Mouse (Mus musculus) heart, embryonic 16.5 days (tissue): Measurements from ENCODE around the gene Klf16. TPM values are rescaled to one million over a fixed set of nuclear protein-coding genes. Genes with fewer than 3 reads are reported as not detected.

ENCODE experiments used
- ATAC-seq: fragments of 200-750 bp; cut with Nextera tagmentation; replicated peaks from 2 replicates; pipeline ENCODE4 v1.8.0; 2017; ENCODE audit warnings: moderate number of reproducible peaks; ENCODE audit not compliant: insufficient read depth, low FRiP score; ENCODE audit errors: extremely low read depth
- H3K27ac ChIP-seq: fragments of 300-500 bp; sonication (generic); 2 replicates; pipeline ENCODE4 v1.5.1; 2014; ENCODE audit warnings: mild to moderate bottlenecking, low read length, control low read depth, moderate library complexity
- H3K27me3 ChIP-seq: fragments of 300-500 bp; sonication (generic); 2 replicates; pipeline ENCODE4 v1.6.1; 2014; ENCODE audit warnings: low read length, mixed read lengths; ENCODE audit not compliant: control insufficient read depth, insufficient read depth
- H3K36me3 ChIP-seq: fragments of 300-500 bp; sonication (generic); 2 replicates; pipeline ENCODE4 v1.6.1; 2014; ENCODE audit not compliant: control insufficient read depth, insufficient read depth
- H3K4me1 ChIP-seq: fragments of 300-500 bp; sonication (generic); 2 replicates; pipeline ENCODE4 v1.6.1; 2014; ENCODE audit warnings: low read length, mixed read lengths; ENCODE audit not compliant: control insufficient read depth, insufficient read depth
- H3K4me2 ChIP-seq: fragments of 300-500 bp; sonication (generic); 2 replicates; pipeline ENCODE4 v1.6.1; 2014; ENCODE audit warnings: low read depth, mild to moderate bottlenecking, control low read depth, low read length
- H3K4me3 ChIP-seq: fragments of 300-500 bp; sonication (generic); 2 replicates; pipeline ENCODE4 v1.5.1; 2014; ENCODE audit warnings: mild to moderate bottlenecking, control low read depth, low read length
- H3K9ac ChIP-seq: fragments of 300-500 bp; sonication (generic); 2 replicates; pipeline ENCODE4 v1.6.1; 2014; ENCODE audit warnings: low read length, control low read depth
- H3K9me3 ChIP-seq: fragments of 300-500 bp; sonication (generic); replicated peaks from 2 replicates; pipeline ENCODE4 v1.6.1; 2016; ENCODE audit warnings: low read length; ENCODE audit not compliant: control insufficient read depth
- WGBS: fragments of 180-500 bp; shearing (Covaris S2); extraction: QIAGEN DNeasy Blood & Tissue Kit; methylation state at CpG from one replicate; pipeline ENCODE4 v1.1.7; 2014; 5-methylcytosine and 5-hydroxymethylcytosine counted together
- polyA plus RNA-seq: library from polyadenylated mRNA; unstranded; fragments of >200 nt; fragmentation: Nextera tagmentation; extraction: Ambion mirVana; gene quantifications from 2 replicates; pipeline ENCODE4 v1.2.1, GENCODE M21; 2015

The Klf16 gene
- polyA plus RNA-seq, 1 experiment from 2014 or later: 6.0 TPM

DNA sequence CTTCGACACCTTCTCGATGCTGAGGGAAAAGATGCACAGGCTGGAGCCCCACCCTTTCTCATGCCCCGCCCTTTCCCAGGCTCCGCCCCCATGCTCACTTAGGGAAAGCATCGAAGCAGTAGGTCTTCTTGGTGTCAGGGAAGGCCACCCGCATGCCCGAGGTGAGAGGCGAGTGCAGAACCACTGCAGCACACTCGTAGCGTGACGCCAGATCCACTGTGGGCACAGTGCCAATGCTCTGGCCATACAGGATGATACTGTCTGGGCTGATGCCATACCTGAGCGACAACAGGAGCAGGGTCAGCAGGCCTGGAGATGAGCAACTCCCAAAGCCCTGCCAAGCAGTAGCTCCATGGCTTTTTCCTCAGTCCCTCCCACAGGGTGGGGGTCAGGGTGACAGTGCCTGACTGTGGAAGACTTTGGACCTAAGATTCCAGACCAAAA, 6.9 kb upstream of the Klf16 start:
- Histone ChIP-seq H3K27ac (no peak overlapping the region), H3K9ac (no peak overlapping the region)

GRCm38 (mm10) chr10:80583047-80583446, 5.9 kb upstream of the Klf16 start:
- ATAC-seq: no peak
- H3K27ac ChIP-seq: no peak overlapping the region
- H3K4me1 ChIP-seq: peaks cover 28% of the 10 kb centered on the region
- no peaks in the 10 kb centered on the region for H3K9me3 ChIP-seq
- H3K27me3 ChIP-seq: no peaks in the 10 kb centered on the region
- H3K36me3 ChIP-seq: peaks cover 10% of the 10 kb centered on the region
- H3K9ac ChIP-seq: no peak overlapping the region; the same call in 1 of the 2 replicates
- no peak overlapping the region for H3K4me3 ChIP-seq
- WGBS: 87% methylated on average over 5 of the region's 5 CpGs
- no peak overlapping the region for H3K4me2 ChIP-seq

More for the DNA sequence above, 6.9 kb upstream of the Klf16 start:
- Histone ChIP-seq H3K4me1 (peaks cover 32% of the 10 kb centered on the region), H3K27me3 (no peaks in the 10 kb centered on the region), H3K4me3 (no peak overlapping the region), H3K4me2 (no peak overlapping the region), H3K36me3 (peaks cover 10% of the 10 kb centered on the region), H3K9me3 (no peaks in the 10 kb centered on the region)
- no peak for ATAC-seq
- 58% methylated on average over 12 of the region's 12 CpGs for WGBS

DNA sequence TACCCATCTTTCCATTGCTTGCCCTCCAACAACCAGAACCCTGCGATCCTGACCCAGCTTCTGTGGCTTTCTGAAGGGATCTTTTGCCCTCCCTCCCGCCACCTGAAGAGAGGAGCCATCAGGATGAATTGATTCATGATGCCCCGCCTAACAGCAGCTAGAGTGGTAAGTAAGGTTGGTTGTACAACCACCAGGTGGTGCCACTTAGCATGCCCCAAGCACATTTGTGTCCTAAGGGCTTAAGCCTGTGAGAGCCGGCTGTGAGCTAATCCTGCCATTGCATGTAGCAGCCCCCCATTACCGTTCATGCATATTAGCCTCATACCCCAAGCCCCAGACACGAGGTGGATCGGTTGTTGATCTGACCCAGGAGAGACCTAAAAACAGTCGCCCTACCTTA, 1.8 kb upstream of the Klf16 start:
- peak overlapping the region; percentile 81 for H3K4me2 ChIP-seq
- H3K9ac ChIP-seq: peak overlapping the region; percentile 56
- H3K4me3 ChIP-seq: peak overlapping the region; percentile 79
- WGBS: 9% methylated on average over 8 of the region's 8 CpGs
- no peaks in the 10 kb centered on the region for H3K27me3 ChIP-seq
- H3K36me3 ChIP-seq: peaks cover 5% of the 10 kb centered on the region
- H3K9me3 ChIP-seq: no peaks in the 10 kb centered on the region
- H3K27ac ChIP-seq: peak overlapping the region; percentile 89
- peaks cover 19% of the 10 kb centered on the region for H3K4me1 ChIP-seq
- no peak for ATAC-seq

- no peaks in the 10 kb centered on the region for H3K27me3 ChIP-seq
Observed at GRCm38 (mm10) chr10:80578131-80578750, 1.1 kb upstream of the Klf16 start.

DNA sequence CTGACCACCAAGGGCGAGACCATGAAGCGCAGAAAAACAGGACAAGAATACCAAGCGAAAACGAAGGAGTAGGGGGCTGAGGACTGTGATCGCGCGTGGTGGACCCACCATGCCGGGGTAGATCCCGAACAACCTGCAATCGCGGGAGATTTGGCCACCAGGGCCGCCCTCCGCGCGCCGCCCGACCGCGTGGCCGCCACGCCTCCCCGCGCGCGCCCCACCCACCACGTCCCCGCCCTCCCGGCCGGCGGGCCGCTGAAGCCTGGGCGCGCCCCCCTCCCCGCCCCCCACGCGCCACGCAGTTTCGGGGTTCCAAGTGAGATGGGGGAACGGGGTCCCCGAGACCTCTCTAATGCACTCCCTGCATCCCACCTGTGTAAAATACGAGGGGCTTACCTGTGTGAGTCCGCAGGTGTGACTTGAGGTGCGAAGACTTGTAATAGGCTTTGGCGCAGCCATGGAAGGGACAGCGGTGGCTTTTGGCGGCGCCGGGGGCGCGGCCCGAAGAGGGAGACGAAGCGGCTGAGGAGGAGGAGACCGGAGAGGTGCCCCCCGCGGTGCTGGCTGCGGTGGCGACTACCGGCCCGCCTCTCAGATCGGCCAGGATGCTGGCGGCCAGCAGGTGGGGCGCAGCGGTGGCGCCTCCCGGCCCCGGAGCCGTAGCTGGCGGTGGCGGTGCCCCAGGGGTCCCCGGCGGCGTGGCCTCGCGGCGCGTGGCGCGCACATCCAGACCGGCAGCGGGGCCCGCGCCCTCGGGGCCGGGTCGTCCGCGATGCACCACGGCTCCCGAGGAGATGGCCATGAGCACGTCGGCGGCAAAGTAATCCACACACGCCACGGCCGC, 548 bp downstream of the Klf16 start:
- Histone ChIP-seq H3K9me3 (no peaks in the 10 kb centered on the region), H3K4me2 (peak overlapping the region; percentile 81), H3K27me3 (no peaks in the 10 kb centered on the region), H3K4me3 (peak overlapping the region; percentile 79), H3K4me1 (peaks cover 31% of the 10 kb centered on the region), H3K9ac (peak overlapping the region; percentile 86), H3K27ac (peak overlapping the region; percentile 84), H3K36me3 (no peaks in the 10 kb centered on the region)
- ATAC-seq: 0 out of 2 replicates have a peak, but pooled peaks have one; percentile 0
- under 1% methylated on average over 93 of the region's 96 CpGs for WGBS

More at GRCm38 (mm10) chr10:80578131-80578750, 1.1 kb upstream of the Klf16 start:
- Histone ChIP-seq H3K4me3 (peak overlapping the region; percentile 79), H3K9ac (peak overlapping the region; percentile 50), H3K4me2 (peak overlapping the region; percentile 81), H3K27ac (peak overlapping the region; percentile 89), H3K4me1 (peaks cover 23% of the 10 kb centered on the region), H3K36me3 (no peaks in the 10 kb centered on the region), H3K9me3 (no peaks in the 10 kb centered on the region)
- WGBS: under 1% methylated on average over 29 of the region's 29 CpGs
- ATAC-seq: peak; percentile 24

GRCm38 (mm10) chr10:80575925-80576324, 1.2 kb downstream of the Klf16 start:
- ATAC-seq: no peak
- H3K4me2 ChIP-seq: peak overlapping the region; percentile 81
- H3K27me3 ChIP-seq: no peaks in the 10 kb centered on the region
- WGBS: 13% methylated on average over 17 of the region's 17 CpGs
- H3K4me1 ChIP-seq: peaks cover 38% of the 10 kb centered on the region
- no peak overlapping the region for H3K27ac ChIP-seq
- no peaks in the 10 kb centered on the region for H3K36me3 ChIP-seq
- no peaks in the 10 kb centered on the region for H3K9me3 ChIP-seq
- peak overlapping the region; percentile 79 for H3K4me3 ChIP-seq
- H3K9ac ChIP-seq: peak overlapping the region; percentile 86

DNA sequence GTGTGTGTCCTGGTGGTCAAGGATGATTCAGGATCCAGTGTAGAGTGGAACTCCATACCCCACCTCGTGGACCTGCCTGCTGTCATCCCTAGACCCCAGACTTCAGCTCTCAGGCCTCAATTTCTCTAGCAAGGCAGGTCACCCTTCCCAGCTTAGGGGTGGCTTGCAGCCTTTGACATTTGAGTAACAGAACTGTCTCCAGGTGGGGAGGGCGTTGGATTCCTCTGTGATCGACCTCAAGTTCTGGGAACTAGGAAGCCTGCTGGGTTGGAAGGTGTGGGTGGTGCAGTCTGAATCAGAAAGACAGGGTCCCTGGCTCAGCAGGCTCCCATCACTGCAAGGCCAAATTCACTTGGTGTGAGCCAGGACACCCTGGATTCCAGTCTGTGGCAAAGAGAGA, 2.2 kb downstream of the Klf16 start:
- WGBS: 74% methylated on average over 3 of the region's 3 CpGs
- H3K9ac ChIP-seq: no peak overlapping the region
- H3K27ac ChIP-seq: no peak overlapping the region
- no peaks in the 10 kb centered on the region for H3K36me3 ChIP-seq
- no peak overlapping the region for H3K4me3 ChIP-seq
- ATAC-seq: no peak
- H3K27me3 ChIP-seq: no peaks in the 10 kb centered on the region
- peaks cover 48% of the 10 kb centered on the region for H3K4me1 ChIP-seq
- H3K4me2 ChIP-seq: no peak overlapping the region
- H3K9me3 ChIP-seq: no peaks in the 10 kb centered on the region

DNA sequence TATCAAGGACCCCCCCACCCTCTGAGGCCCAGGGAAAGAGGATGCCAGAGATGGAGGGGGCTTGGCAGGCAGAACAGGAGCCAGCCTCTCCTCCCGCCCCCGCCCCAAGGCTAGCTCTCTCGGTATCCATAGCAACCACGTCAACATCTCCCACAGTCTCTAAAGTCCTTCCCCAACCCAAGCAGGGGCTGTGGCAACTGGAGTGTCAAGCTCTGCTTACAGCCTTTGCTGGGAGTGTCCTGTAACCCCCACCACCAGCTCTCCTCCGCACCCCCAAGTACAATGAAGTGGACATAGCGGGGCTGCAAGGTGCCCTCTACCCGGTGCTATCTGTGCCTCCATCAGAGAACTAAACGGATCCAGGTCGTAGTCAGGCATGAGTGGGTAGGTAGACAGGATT, 3.2 kb downstream of the Klf16 start:
- no peaks in the 10 kb centered on the region for H3K27me3 ChIP-seq
- H3K27ac ChIP-seq: no peak overlapping the region
- H3K4me1 ChIP-seq: peaks cover 53% of the 10 kb centered on the region
- peak overlapping the region; percentile 6 for H3K9ac ChIP-seq
- no peaks in the 10 kb centered on the region for H3K9me3 ChIP-seq
- no peak overlapping the region for H3K4me3 ChIP-seq
- no peak for ATAC-seq
- WGBS: 44% methylated on average over 9 of the region's 9 CpGs
- no peaks in the 10 kb centered on the region for H3K36me3 ChIP-seq
- no peak overlapping the region for H3K4me2 ChIP-seq

DNA sequence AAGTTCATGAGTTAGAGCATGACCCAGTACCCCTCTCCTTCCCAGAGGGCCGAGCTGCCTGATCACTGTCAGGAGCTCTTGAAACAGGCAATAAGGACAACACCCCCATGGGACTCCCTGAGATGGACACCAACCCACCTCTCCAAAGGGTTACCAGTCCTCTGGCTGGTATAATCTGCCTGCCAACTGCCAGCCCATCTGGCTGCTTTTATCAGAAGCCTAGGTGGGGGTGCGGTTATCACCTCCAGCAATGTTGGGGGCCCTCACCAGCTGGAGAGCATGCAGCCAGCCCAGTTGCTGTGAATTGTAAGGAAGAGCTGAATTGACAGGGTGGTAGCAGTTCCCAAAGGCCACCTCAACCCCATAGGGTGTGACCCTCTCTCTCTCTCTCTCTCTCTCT, 4.6 kb downstream of the Klf16 start:
- no peak overlapping the region for H3K4me3 ChIP-seq
- H3K36me3 ChIP-seq: peaks cover 8% of the 10 kb centered on the region; the same call in 1 of the 2 replicates
- no peak overlapping the region for H3K27ac ChIP-seq
- H3K4me1 ChIP-seq: peaks cover 48% of the 10 kb centered on the region
- no peaks in the 10 kb centered on the region for H3K27me3 ChIP-seq
- no peak overlapping the region for H3K9ac ChIP-seq
- ATAC-seq: no peak
- 70% methylated on average over 2 of the region's 2 CpGs for WGBS
- H3K4me2 ChIP-seq: no peak overlapping the region
- no peaks in the 10 kb centered on the region for H3K9me3 ChIP-seq
